Mouse (Mus musculus) lung, postnatal 0 days (tissue): ENCODE data around the gene Ropn1l.

Source experiments
- CTCF ChIP-seq: IDR thresholded peaks from 2 replicates; pipeline ENCODE4 v1.5.1; 2016; ENCODE audit warnings: antibody characterized with exemption, mild to moderate bottlenecking
- EP300 ChIP-seq: IDR thresholded peaks from 2 replicates; pipeline ENCODE4 v1.6.1; 2016; ENCODE audit warnings: antibody characterized with exemption, mild to moderate bottlenecking, control low read depth

- TF ChIP-seq CTCF (no peak), EP300 (no peak)
Measured at GRCm38 (mm10) chr15:31449772-31450171, 3.8 kb downstream of the Ropn1l start.
